Mouse (Mus musculus) 416B (cell line): ENCODE data around the gene Naxe.

Source experiments
- DNase-seq: peaks from one replicate; pipeline ENCODE4 v3.0.0; 2011; ENCODE audit warnings: low read depth

Gene Naxe

GRCm38 (mm10) chr3:88057902-88058696 lies at the start of gene Naxe:
Naxe (minus strand) TSS chr3:88058495.
- DNase-seq: peak; percentile 91

- no peak for DNase-seq
Observed at GRCm38 (mm10) chr3:88106126-88106525, 47.8 kb upstream of the Naxe start.

GRCm38 (mm10) chr3:88102611-88103010 lies 44.3 kb upstream of the Naxe start:
- DNase-seq: peak; percentile 33

- DNase-seq: no peak
Observed at GRCm38 (mm10) chr3:88102196-88102595, 43.9 kb upstream of the Naxe start.

GRCm38 (mm10) chr3:88101736-88102135 lies 43.4 kb upstream of the Naxe start:
- no peak for DNase-seq

- peak; percentile 75 for DNase-seq
Observed at GRCm38 (mm10) chr3:88100251-88100650, 42.0 kb upstream of the Naxe start.

- DNase-seq: peak; percentile 54
Observed at GRCm38 (mm10) chr3:88097666-88098065, 39.4 kb upstream of the Naxe start.

GRCm38 (mm10) chr3:88094126-88094525 lies 35.8 kb upstream of the Naxe start:
- DNase-seq: no peak

GRCm38 (mm10) chr3:88090616-88091015 lies 32.3 kb upstream of the Naxe start:
- DNase-seq: no peak

- DNase-seq: no peak
Observed at GRCm38 (mm10) chr3:88090106-88090505, 31.8 kb upstream of the Naxe start.

- peak; percentile 73 for DNase-seq
Observed at GRCm38 (mm10) chr3:88087688-88088087, 29.4 kb upstream of the Naxe start.

GRCm38 (mm10) chr3:88085459-88085858 lies 27.2 kb upstream of the Naxe start:
- DNase-seq: no peak

GRCm38 (mm10) chr3:88084001-88084400 lies 25.7 kb upstream of the Naxe start:
- no peak for DNase-seq

GRCm38 (mm10) chr3:88082663-88083062 lies 24.4 kb upstream of the Naxe start:
- DNase-seq: peak; percentile 75

- DNase-seq: peak; percentile 36
Observed at GRCm38 (mm10) chr3:88082224-88082618, 23.9 kb upstream of the Naxe start.

- peak; percentile 87 for DNase-seq
Observed at GRCm38 (mm10) chr3:88081345-88082223, 23.3 kb upstream of the Naxe start, which contains the start of gene Iqgap3. Iqgap3 (plus strand) TSS chr3:88081971.

GRCm38 (mm10) chr3:88078204-88078603 lies 19.9 kb upstream of the Naxe start, which contains the start of gene Ttc24:
Ttc24 (minus strand) TSS chr3:88078304.
- DNase-seq: no peak

GRCm38 (mm10) chr3:88077441-88077840 lies 19.1 kb upstream of the Naxe start:
- DNase-seq: peak; percentile 85

- DNase-seq: no peak
Observed at GRCm38 (mm10) chr3:88074766-88075165, 16.5 kb upstream of the Naxe start.

GRCm38 (mm10) chr3:88074351-88074750 lies 16.1 kb upstream of the Naxe start:
- DNase-seq: no peak

GRCm38 (mm10) chr3:88073631-88074030 lies 15.3 kb upstream of the Naxe start:
- no peak for DNase-seq

- DNase-seq: peak; percentile 81
Observed at GRCm38 (mm10) chr3:88071783-88072182, 13.5 kb upstream of the Naxe start.

- peak; percentile 56 for DNase-seq
Observed at GRCm38 (mm10) chr3:88068386-88068785, 10.1 kb upstream of the Naxe start.
